In genomic region chr8:8758283-8758682, GRCm38 (mm10) we compare ENCODE assay signal across 21 mouse cellular contexts.
DNase-seq lines count a peak whose midpoint lies in the region; ATAC-seq and TF ChIP-seq lines count a peak whose summit lies in the region.
"Had no signal": no experiment of that assay in that cellular context is flagged by ENCODE, and none has a peak within 500 bp of the region (broad histone marks: within the 10 kb centered on the region; RNA-seq: fewer than 3 reads in every experiment).

No protein-coding gene starts in this region.

- no peak for TF ChIP-seq EP300 in lung, postnatal 0 days (IDR thresholded peaks at IDR 0.05)

- no peak for TF ChIP-seq CTCF in lung, embryonic 14.5 days (IDR thresholded peaks at IDR 0.05; ENCODE audit: low read depth)
- TF ChIP-seq CTCF in lung, adult 2 months (IDR thresholded peaks at IDR 0.05; ENCODE audit: insufficient read depth, low read length): no peak
- no peak for TF ChIP-seq CTCF in lung, postnatal 0 days (IDR thresholded peaks at IDR 0.05)

- ATAC-seq in lung, embryonic 14.5 days (ENCODE audit: insufficient read depth): no peak; the same call in 1 of the 2 replicates
- ATAC-seq in lung, postnatal 0 days: no peak
- ATAC-seq: forebrain, embryonic 14.5 days; forebrain, embryonic 16.5 days had no signal

- H3K9me3 ChIP-seq in lung, embryonic 14.5 days (ENCODE audit: low read depth, low read length): no peaks in the 10 kb centered on the region
- no peaks in the 10 kb centered on the region for H3K9me3 ChIP-seq in lung, postnatal 0 days (ENCODE audit: low read length)
- H3K9me3 ChIP-seq: embryonic facial prominence, embryonic 12.5 days; embryonic facial prominence, embryonic 15.5 days; forebrain, embryonic 10.5 days; forebrain, embryonic 12.5 days had no signal

- H3K27me3 ChIP-seq in lung, embryonic 14.5 days (ENCODE audit: insufficient read depth, low read length): no peaks in the 10 kb centered on the region
- H3K27me3 ChIP-seq in lung, postnatal 0 days (replicated peaks; ENCODE audit: insufficient read depth, low read length): no peaks in the 10 kb centered on the region
- H3K27me3 ChIP-seq: embryonic facial prominence, embryonic 12.5 days; embryonic facial prominence, embryonic 15.5 days; forebrain, embryonic 12.5 days had no signal

- no peaks in the 10 kb centered on the region for H3K36me3 ChIP-seq in lung, embryonic 14.5 days (ENCODE audit: insufficient read depth)
- no peaks in the 10 kb centered on the region for H3K36me3 ChIP-seq in lung, postnatal 0 days (ENCODE audit: insufficient read depth, low read length)
- H3K36me3 ChIP-seq: embryonic facial prominence, embryonic 12.5 days; embryonic facial prominence, embryonic 15.5 days; forebrain, embryonic 10.5 days; forebrain, embryonic 12.5 days had no signal

- H3K4me1 ChIP-seq in lung, embryonic 14.5 days (ENCODE audit: insufficient read depth): no peaks in the 10 kb centered on the region
- H3K4me1 ChIP-seq in lung, adult 2 months (ENCODE audit: control insufficient read depth, insufficient read depth, low read length): no peaks in the 10 kb centered on the region
- H3K4me1 ChIP-seq in lung, postnatal 0 days (ENCODE audit: insufficient read depth, low read depth, low read length): no peaks in the 10 kb centered on the region
- H3K4me1 ChIP-seq: embryonic facial prominence, embryonic 12.5 days; embryonic facial prominence, embryonic 15.5 days; forebrain, embryonic 12.5 days had no signal

- no peak overlapping the region for H3K27ac ChIP-seq in lung, embryonic 14.5 days (ENCODE audit: low read depth)
- no peak overlapping the region for H3K27ac ChIP-seq in lung, postnatal 0 days (ENCODE audit: low read length)
- H3K27ac ChIP-seq: embryonic facial prominence, embryonic 12.5 days; embryonic facial prominence, embryonic 15.5 days; forebrain, embryonic 10.5 days; forebrain, embryonic 12.5 days had no signal

- no peak overlapping the region for H3K9ac ChIP-seq in lung, embryonic 14.5 days
- H3K9ac ChIP-seq in lung, postnatal 0 days (replicated peaks; ENCODE audit: low read depth): no peak overlapping the region
- H3K9ac ChIP-seq: embryonic facial prominence, embryonic 12.5 days; embryonic facial prominence, embryonic 15.5 days; forebrain, embryonic 12.5 days had no signal

- no peak for TF ChIP-seq POLR2A in lung, adult 2 months (IDR thresholded peaks at IDR 0.05; ENCODE audit: borderline replicate concordance, extremely low read depth, low read depth, low read length)

- no peak overlapping the region for H3K4me2 ChIP-seq in lung, embryonic 14.5 days
- no peak overlapping the region for H3K4me2 ChIP-seq in lung, postnatal 0 days (replicated peaks; ENCODE audit: low read depth, low read length)
- H3K4me2 ChIP-seq: embryonic facial prominence, embryonic 12.5 days; embryonic facial prominence, embryonic 15.5 days; forebrain, embryonic 12.5 days had no signal

- no peak overlapping the region for H3K4me3 ChIP-seq in lung, embryonic 14.5 days (ENCODE audit: low read depth, low read length)
- H3K4me3 ChIP-seq in lung, adult 2 months (replicated peaks; ENCODE audit: extremely low read depth, low read depth, low read length): no peak overlapping the region
- H3K4me3 ChIP-seq in lung, postnatal 0 days (ENCODE audit: low read depth, low read length): no peak overlapping the region
- H3K4me3 ChIP-seq: embryonic facial prominence, embryonic 12.5 days; embryonic facial prominence, embryonic 15.5 days; erythroblast, embryonic 14.5 days; forebrain, embryonic 10.5 days; forebrain, embryonic 12.5 days had no signal

- WGBS in lung, embryonic 14.5 days: 51% methylated on average over 8 of the region's 8 CpGs
- 59% methylated on average over 8 of the region's 8 CpGs for WGBS in lung, adult 2 months
- 34% methylated on average over 8 of the region's 8 CpGs for WGBS in lung, postnatal 0 days

- DNase-seq in lung, embryonic 14.5 days: peak; percentile 30
- DNase-seq in lung, adult 2 months: no peak
- peak; percentile 28 for DNase-seq in lung, postnatal 0 days (ENCODE audit: low spot score)
- no peak for DNase-seq in lung, postnatal 10 days
- DNase-seq: adrenal gland, adult 2 months; adrenal gland, postnatal 10 days; adrenal gland, postnatal 25 days; cerebellum, adult 11 months; cerebellum, adult 18-20 months; cerebellum, adult 8-10 months; cerebellum, adult 9-11 months; cerebellum, postnatal 14 days; cerebellum, postnatal 36 days; embryo, embryonic 11 days had no signal

Comparison
In these comparisons a context has a peak if more than half of its experiments do, and no peak if none do; other contexts are left out.
1. DNase-seq: peak in lung, embryonic 14.5 days (single experiment) and lung, postnatal 0 days (single experiment); none in lung, adult 2 months (single experiment) and lung, postnatal 10 days (single experiment).